Mouse (Mus musculus): ENCODE results near the gene Ctrb1. TPM values are rescaled to one million over a fixed set of nuclear protein-coding genes. Genes with fewer than 3 reads are reported as not detected.

The Ctrb1 gene
- polyA plus RNA-seq, 1 experiment from 2014 or later, result not detected

- peak overlapping the region; percentile 84 for H3K4me3 ChIP-seq
- peak overlapping the region; percentile 98 for H3K27ac ChIP-seq (replicated peaks)
- peak overlapping the region; percentile 97 for H3K9ac ChIP-seq
- H3K36me3 ChIP-seq, result 0 out of 2 replicates have a peak, but pooled peaks cover 5% of the 10 kb centered on the region
- H3K27me3 ChIP-seq (replicated peaks), result no peaks in the 10 kb centered on the region
- peak; percentile 26 for ATAC-seq (ENCODE audit: extremely low read depth, insufficient number of reproducible peaks, low FRiP score, low TSS enrichment)
- peaks cover 92% of the 10 kb centered on the region for H3K4me1 ChIP-seq
- peak overlapping the region; percentile 82 for H3K4me2 ChIP-seq
- under 1% methylated on average over 38 of the region's 39 CpGs for WGBS
- H3K9me3 ChIP-seq, result no peaks in the 10 kb centered on the region
Measured at GRCm38 (mm10) chr8:111731231-111731977, 40.6 kb upstream of the Ctrb1 start.

GRCm38 (mm10) chr8:111729233-111730170 is 38.7 kb upstream of the Ctrb1 start:
- ATAC-seq (ENCODE audit: extremely low read depth, insufficient number of reproducible peaks, low FRiP score, low TSS enrichment), result no peak
- WGBS, result 19% methylated on average over 7 of the region's 7 CpGs
- H3K4me3 ChIP-seq, result peak overlapping the region; percentile 84

GRCm38 (mm10) chr8:111728481-111728880 is 37.7 kb upstream of the Ctrb1 start:
- H3K9ac ChIP-seq, result peak overlapping the region; percentile 67
- WGBS, result 70% methylated on average over 5 of the region's 5 CpGs
- 0 out of 2 replicates have a peak, but pooled peaks cover 5% of the 10 kb centered on the region for H3K36me3 ChIP-seq
- H3K4me1 ChIP-seq, result peaks cover 89% of the 10 kb centered on the region
- ATAC-seq (ENCODE audit: extremely low read depth, insufficient number of reproducible peaks, low FRiP score, low TSS enrichment), result no peak
- no peaks in the 10 kb centered on the region for H3K27me3 ChIP-seq (replicated peaks)
- H3K4me2 ChIP-seq, result peak overlapping the region; percentile 12; the same call in 1 of the 2 replicates
- no peak overlapping the region for H3K4me3 ChIP-seq
- H3K9me3 ChIP-seq, result no peaks in the 10 kb centered on the region
- peak overlapping the region; percentile 98 for H3K27ac ChIP-seq (replicated peaks)

More at GRCm38 (mm10) chr8:111729233-111730170, 38.7 kb upstream of the Ctrb1 start:
- Histone ChIP-seq H3K9ac (peak overlapping the region; percentile 97), H3K9me3 (no peaks in the 10 kb centered on the region), H3K4me2 (peak overlapping the region; percentile 82), H3K4me1 (peaks cover 91% of the 10 kb centered on the region), H3K27ac (replicated peaks) (peak overlapping the region; percentile 98), H3K27me3 (replicated peaks) (no peaks in the 10 kb centered on the region), H3K36me3 (0 out of 2 replicates have a peak, but pooled peaks cover 5% of the 10 kb centered on the region)

GRCm38 (mm10) chr8:111727553-111727952 is 36.7 kb upstream of the Ctrb1 start:
- Histone ChIP-seq H3K4me1 (peaks cover 80% of the 10 kb centered on the region), H3K9ac (peak overlapping the region; percentile 77; the same call in 1 of the 2 replicates), H3K4me2 (0 out of 2 replicates have a peak overlapping the region, but pooled peaks have one; percentile 56), H3K36me3 (0 out of 2 replicates have a peak, but pooled peaks cover 6% of the 10 kb centered on the region), H3K27ac (replicated peaks) (peak overlapping the region; percentile 98), H3K27me3 (replicated peaks) (no peaks in the 10 kb centered on the region), H3K4me3 (no peak overlapping the region), H3K9me3 (no peaks in the 10 kb centered on the region)
- ATAC-seq (ENCODE audit: extremely low read depth, insufficient number of reproducible peaks, low FRiP score, low TSS enrichment), result no peak
- 56% methylated on average over 4 of the region's 4 CpGs for WGBS

GRCm38 (mm10) chr8:111726102-111726900 is 35.5 kb upstream of the Ctrb1 start:
- Histone ChIP-seq H3K9me3 (no peaks in the 10 kb centered on the region), H3K4me2 (peak overlapping the region; percentile 56), H3K36me3 (peaks cover 10% of the 10 kb centered on the region), H3K9ac (peak overlapping the region; percentile 77), H3K27ac (replicated peaks) (peak overlapping the region; percentile 98), H3K4me1 (peaks cover 77% of the 10 kb centered on the region), H3K27me3 (replicated peaks) (no peaks in the 10 kb centered on the region), H3K4me3 (peak overlapping the region; percentile 3; the same call in 1 of the 2 replicates)
- WGBS, result 26% methylated on average over 7 of the region's 7 CpGs
- ATAC-seq (ENCODE audit: extremely low read depth, insufficient number of reproducible peaks, low FRiP score, low TSS enrichment), result peak; percentile 54; the same call in 1 of the 2 replicates

- no peaks in the 10 kb centered on the region for H3K9me3 ChIP-seq
- H3K4me1 ChIP-seq, result peaks cover 77% of the 10 kb centered on the region
- H3K4me3 ChIP-seq, result no peak overlapping the region
- H3K27ac ChIP-seq (replicated peaks), result peak overlapping the region; percentile 59
- H3K4me2 ChIP-seq, result no peak overlapping the region
- H3K36me3 ChIP-seq, result peaks cover 20% of the 10 kb centered on the region
- ATAC-seq (ENCODE audit: extremely low read depth, insufficient number of reproducible peaks, low FRiP score, low TSS enrichment), result no peak
- 0 out of 2 replicates have a peak overlapping the region, but pooled peaks have one; percentile 44 for H3K9ac ChIP-seq
- H3K27me3 ChIP-seq (replicated peaks), result no peaks in the 10 kb centered on the region
- WGBS, result 76% methylated on average over 6 of the region's 6 CpGs
Measured at GRCm38 (mm10) chr8:111725341-111725740, 34.5 kb upstream of the Ctrb1 start.

GRCm38 (mm10) chr8:111720115-111720544 is 29.3 kb upstream of the Ctrb1 start:
- peaks cover 77% of the 10 kb centered on the region for H3K4me1 ChIP-seq
- H3K9me3 ChIP-seq, result no peaks in the 10 kb centered on the region
- ATAC-seq (ENCODE audit: extremely low read depth, insufficient number of reproducible peaks, low FRiP score, low TSS enrichment), result no peak
- no peaks in the 10 kb centered on the region for H3K27me3 ChIP-seq (replicated peaks)
- H3K9ac ChIP-seq, result 0 out of 2 replicates have a peak overlapping the region, but pooled peaks have one; percentile 6
- peaks cover 42% of the 10 kb centered on the region for H3K36me3 ChIP-seq
- H3K4me2 ChIP-seq, result no peak overlapping the region
- WGBS, result 41% methylated on average over 4 of the region's 4 CpGs
- no peak overlapping the region for H3K4me3 ChIP-seq
- H3K27ac ChIP-seq (replicated peaks), result peak overlapping the region; percentile 100

- peak overlapping the region; percentile 41; the same call in 1 of the 2 replicates for H3K9ac ChIP-seq
- 36% methylated on average over 5 of the region's 5 CpGs for WGBS
- no peak overlapping the region for H3K4me3 ChIP-seq
- no peak overlapping the region for H3K4me2 ChIP-seq
- no peak for ATAC-seq (ENCODE audit: extremely low read depth, insufficient number of reproducible peaks, low FRiP score, low TSS enrichment)
- H3K27me3 ChIP-seq (replicated peaks), result no peaks in the 10 kb centered on the region
- peak overlapping the region; percentile 100 for H3K27ac ChIP-seq (replicated peaks)
- H3K36me3 ChIP-seq, result peaks cover 54% of the 10 kb centered on the region
- peaks cover 72% of the 10 kb centered on the region for H3K4me1 ChIP-seq
- H3K9me3 ChIP-seq, result no peaks in the 10 kb centered on the region
Measured at GRCm38 (mm10) chr8:111718937-111719336, 28.1 kb upstream of the Ctrb1 start.

- no peak for ATAC-seq (ENCODE audit: extremely low read depth, insufficient number of reproducible peaks, low FRiP score, low TSS enrichment)
- H3K9me3 ChIP-seq, result no peaks in the 10 kb centered on the region
- no peak overlapping the region for H3K4me3 ChIP-seq
- peaks cover 65% of the 10 kb centered on the region for H3K36me3 ChIP-seq
- H3K27ac ChIP-seq (replicated peaks), result peak overlapping the region; percentile 100
- peak overlapping the region; percentile 57 for H3K4me2 ChIP-seq
- peaks cover 70% of the 10 kb centered on the region for H3K4me1 ChIP-seq
- no peaks in the 10 kb centered on the region for H3K27me3 ChIP-seq (replicated peaks)
- WGBS, result 17% methylated on average over 6 of the region's 6 CpGs
- peak overlapping the region; percentile 82 for H3K9ac ChIP-seq
Measured at GRCm38 (mm10) chr8:111717866-111718265, 27.1 kb upstream of the Ctrb1 start.

GRCm38 (mm10) chr8:111717488-111717792 is 26.6 kb upstream of the Ctrb1 start:
- H3K4me2 ChIP-seq, result peak overlapping the region; percentile 57
- H3K27me3 ChIP-seq (replicated peaks), result no peaks in the 10 kb centered on the region
- ATAC-seq (ENCODE audit: extremely low read depth, insufficient number of reproducible peaks, low FRiP score, low TSS enrichment), result no peak
- peak overlapping the region; percentile 82 for H3K9ac ChIP-seq
- H3K36me3 ChIP-seq, result peaks cover 66% of the 10 kb centered on the region
- H3K4me1 ChIP-seq, result peaks cover 70% of the 10 kb centered on the region
- H3K27ac ChIP-seq (replicated peaks), result peak overlapping the region; percentile 100
- WGBS, result 36% methylated on average over 4 of the region's 4 CpGs
- no peak overlapping the region for H3K4me3 ChIP-seq
- H3K9me3 ChIP-seq, result no peaks in the 10 kb centered on the region
